Mouse (Mus musculus): Measurements from ENCODE around the gene Abcc3. TPM values are rescaled to one million over a fixed set of nuclear protein-coding genes. Genes with fewer than 3 reads are reported as not detected.

The Abcc3 gene
- polyA plus RNA-seq (2012; rRNA removed): 43.8 and 51.7 TPM in 2 replicates

- DNase-seq: peak; percentile 63
- no peak within 1 kb of the TSS for H3K27ac ChIP-seq (ENCODE audit: insufficient read depth, low read depth, low read length)
- WGBS: 17% methylated on average over 20 of the region's 20 CpGs
- H3K4me3 ChIP-seq (ENCODE audit: insufficient read depth, low read depth, low read length): peak within 1 kb of the TSS; percentile 46
- H3K4me1 ChIP-seq (ENCODE audit: control insufficient read depth, insufficient read depth, low read length): no peaks in the 10 kb centered on the region
- no peaks in the 10 kb centered on the region for H3K36me3 ChIP-seq (ENCODE audit: control insufficient read depth, insufficient read depth, low read length)
- no peaks in the 10 kb centered on the region for H3K27me3 ChIP-seq (replicated peaks; ENCODE audit: control insufficient read depth, insufficient read depth, low read length)
- TF ChIP-seq POLR2A (IDR thresholded peaks at IDR 0.05; ENCODE audit: low read depth, low read length) (peak; percentile 31), CTCF (conservative IDR thresholded peaks at IDR 0.05; ENCODE audit: insufficient read depth, insufficient read length, low read depth, low read length) (no peak)
These were observed at the start of gene Abcc3 for GRCm38 (mm10) chr11:94392672-94393109. Gene Abcc3 (minus strand): TSS chr11:94392997.

DNA sequence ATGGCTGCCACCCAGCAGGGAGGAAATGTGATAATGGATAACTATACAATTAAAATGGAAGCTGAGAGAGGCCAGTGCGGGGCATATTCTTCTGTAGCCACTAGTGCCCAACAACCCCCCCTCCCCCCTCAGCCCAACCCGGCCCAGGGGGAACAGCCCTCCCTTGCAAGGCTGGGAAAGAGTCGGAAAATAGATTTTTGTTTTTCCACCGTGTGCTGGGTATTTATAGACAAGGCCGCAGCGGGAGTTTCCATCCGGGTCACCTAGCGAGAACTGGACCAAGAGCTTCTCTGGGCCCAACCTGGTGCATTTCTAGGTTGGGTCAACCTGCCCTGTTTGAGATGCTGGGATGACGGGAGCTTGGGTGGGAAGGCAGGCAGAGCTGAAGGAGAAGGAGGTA, 49.0 kb upstream of the Abcc3 start:
- H3K27ac ChIP-seq (ENCODE audit: insufficient read depth, low read depth, low read length): no peak overlapping the region
- TF ChIP-seq POLR2A (IDR thresholded peaks at IDR 0.05; ENCODE audit: low read depth, low read length) (no peak), CTCF (conservative IDR thresholded peaks at IDR 0.05; ENCODE audit: insufficient read depth, insufficient read length, low read depth, low read length) (no peak)
- no peak overlapping the region for H3K4me3 ChIP-seq (ENCODE audit: insufficient read depth, low read depth, low read length)
- WGBS: 78% methylated on average over 9 of the region's 9 CpGs
- H3K36me3 ChIP-seq (ENCODE audit: control insufficient read depth, insufficient read depth, low read length): no peaks in the 10 kb centered on the region
- DNase-seq: no peak
- H3K4me1 ChIP-seq (ENCODE audit: control insufficient read depth, insufficient read depth, low read length): peaks cover 2% of the 10 kb centered on the region; the same call in 1 of the 2 replicates
- no peaks in the 10 kb centered on the region for H3K27me3 ChIP-seq (replicated peaks; ENCODE audit: control insufficient read depth, insufficient read depth, low read length)

GRCm38 (mm10) chr11:94441122-94441521, 48.3 kb upstream of the Abcc3 start:
- Histone ChIP-seq H3K4me3 (ENCODE audit: insufficient read depth, low read depth, low read length) (no peak overlapping the region), H3K27ac (ENCODE audit: insufficient read depth, low read depth, low read length) (no peak overlapping the region), H3K4me1 (ENCODE audit: control insufficient read depth, insufficient read depth, low read length) (peaks cover 2% of the 10 kb centered on the region; the same call in 1 of the 2 replicates), H3K27me3 (replicated peaks; ENCODE audit: control insufficient read depth, insufficient read depth, low read length) (no peaks in the 10 kb centered on the region), H3K36me3 (ENCODE audit: control insufficient read depth, insufficient read depth, low read length) (no peaks in the 10 kb centered on the region)
- no peak for DNase-seq
- 76% methylated on average over 7 of the region's 7 CpGs for WGBS
- no peak for TF ChIP-seq POLR2A (IDR thresholded peaks at IDR 0.05; ENCODE audit: low read depth, low read length)
- TF ChIP-seq CTCF (conservative IDR thresholded peaks at IDR 0.05; ENCODE audit: insufficient read depth, insufficient read length, low read depth, low read length): no peak

GRCm38 (mm10) chr11:94440421-94440820, 47.6 kb upstream of the Abcc3 start:
- Histone ChIP-seq H3K4me1 (ENCODE audit: control insufficient read depth, insufficient read depth, low read length) (peaks cover 2% of the 10 kb centered on the region; the same call in 1 of the 2 replicates), H3K27ac (ENCODE audit: insufficient read depth, low read depth, low read length) (no peak overlapping the region), H3K27me3 (replicated peaks; ENCODE audit: control insufficient read depth, insufficient read depth, low read length) (no peaks in the 10 kb centered on the region), H3K4me3 (ENCODE audit: insufficient read depth, low read depth, low read length) (no peak overlapping the region), H3K36me3 (ENCODE audit: control insufficient read depth, insufficient read depth, low read length) (no peaks in the 10 kb centered on the region)
- no peak for DNase-seq
- 93% methylated on average over 6 of the region's 6 CpGs for WGBS
- TF ChIP-seq POLR2A (IDR thresholded peaks at IDR 0.05; ENCODE audit: low read depth, low read length): no peak
- no peak for TF ChIP-seq CTCF (conservative IDR thresholded peaks at IDR 0.05; ENCODE audit: insufficient read depth, insufficient read length, low read depth, low read length)

DNA sequence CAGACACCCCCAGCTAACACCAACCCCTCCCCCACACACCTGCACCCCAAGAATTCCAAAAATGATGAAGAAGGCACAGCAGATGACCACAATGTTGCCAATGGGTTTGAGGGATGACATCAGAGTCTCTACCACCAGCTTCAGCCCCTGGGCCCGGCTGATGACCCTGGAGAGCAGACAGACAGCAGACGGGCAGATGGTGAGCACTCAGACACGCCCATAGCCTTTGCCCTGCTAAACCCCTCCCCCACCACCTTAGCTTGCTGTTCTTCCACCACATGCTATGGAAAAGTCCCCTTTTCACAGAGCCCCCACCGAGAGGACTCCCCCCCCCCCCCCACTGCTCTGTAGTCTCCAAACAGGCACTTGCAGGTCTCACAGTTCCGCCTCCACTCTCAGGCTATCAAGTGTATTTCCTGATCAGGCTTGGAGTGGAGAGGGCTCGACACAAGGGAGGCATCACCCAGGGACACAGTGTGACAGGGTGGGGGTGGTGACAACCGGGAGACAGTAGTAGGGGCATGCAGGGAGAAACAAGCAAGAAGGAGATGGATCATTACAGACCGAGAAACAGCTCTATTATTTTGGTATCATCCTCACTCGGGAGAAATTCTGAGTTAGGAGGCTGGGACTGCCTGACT, 36.3 kb upstream of the Abcc3 start:
- TF ChIP-seq CTCF (conservative IDR thresholded peaks at IDR 0.05; ENCODE audit: insufficient read depth, insufficient read length, low read depth, low read length) (no peak), POLR2A (IDR thresholded peaks at IDR 0.05; ENCODE audit: low read depth, low read length) (no peak)
- H3K36me3 ChIP-seq (ENCODE audit: control insufficient read depth, insufficient read depth, low read length): no peaks in the 10 kb centered on the region
- 49% methylated on average over 9 of the region's 9 CpGs for WGBS

GRCm38 (mm10) chr11:94428091-94428835, 35.5 kb upstream of the Abcc3 start:
- Histone ChIP-seq H3K4me3 (ENCODE audit: insufficient read depth, low read depth, low read length) (no peak overlapping the region), H3K36me3 (ENCODE audit: control insufficient read depth, insufficient read depth, low read length) (no peaks in the 10 kb centered on the region), H3K4me1 (ENCODE audit: control insufficient read depth, insufficient read depth, low read length) (peaks cover 12% of the 10 kb centered on the region), H3K27me3 (replicated peaks; ENCODE audit: control insufficient read depth, insufficient read depth, low read length) (no peaks in the 10 kb centered on the region), H3K27ac (ENCODE audit: insufficient read depth, low read depth, low read length) (no peak overlapping the region)
- TF ChIP-seq POLR2A (IDR thresholded peaks at IDR 0.05; ENCODE audit: low read depth, low read length) (no peak), CTCF (conservative IDR thresholded peaks at IDR 0.05; ENCODE audit: insufficient read depth, insufficient read length, low read depth, low read length) (no peak)
- DNase-seq: peak; percentile 94
- WGBS: 2% methylated on average over 4 of the region's 4 CpGs

More for the DNA sequence above, 36.3 kb upstream of the Abcc3 start:
- no peak for DNase-seq
- Histone ChIP-seq H3K4me1 (ENCODE audit: control insufficient read depth, insufficient read depth, low read length) (peaks cover 12% of the 10 kb centered on the region), H3K27me3 (replicated peaks; ENCODE audit: control insufficient read depth, insufficient read depth, low read length) (no peaks in the 10 kb centered on the region), H3K4me3 (ENCODE audit: insufficient read depth, low read depth, low read length) (no peak overlapping the region), H3K27ac (ENCODE audit: insufficient read depth, low read depth, low read length) (no peak overlapping the region)

GRCm38 (mm10) chr11:94425656-94426055, 32.9 kb upstream of the Abcc3 start:
- no peak overlapping the region for H3K27ac ChIP-seq (ENCODE audit: insufficient read depth, low read depth, low read length)
- no peaks in the 10 kb centered on the region for H3K27me3 ChIP-seq (replicated peaks; ENCODE audit: control insufficient read depth, insufficient read depth, low read length)
- H3K4me3 ChIP-seq (ENCODE audit: insufficient read depth, low read depth, low read length): no peak overlapping the region
- H3K36me3 ChIP-seq (ENCODE audit: control insufficient read depth, insufficient read depth, low read length): no peaks in the 10 kb centered on the region
- DNase-seq: no peak
- 68% methylated on average over 14 of the region's 14 CpGs for WGBS
- no peak for TF ChIP-seq CTCF (conservative IDR thresholded peaks at IDR 0.05; ENCODE audit: insufficient read depth, insufficient read length, low read depth, low read length)
- TF ChIP-seq POLR2A (IDR thresholded peaks at IDR 0.05; ENCODE audit: low read depth, low read length): no peak
- H3K4me1 ChIP-seq (ENCODE audit: control insufficient read depth, insufficient read depth, low read length): peaks cover 12% of the 10 kb centered on the region

Measured in kidney, adult 2 months (tissue).